Mouse (Mus musculus) Patski (cell line): ENCODE results near the gene Cdk1. TPM values are rescaled to one million over a fixed set of nuclear protein-coding genes. Genes with fewer than 3 reads are reported as not detected.

Source experiments
- ATAC-seq: fragments of 100-300 bp; one replicate; pipeline ENCODE4 v1.8.0; 2021
- CTCF ChIA-PET: fragments of 350-600 bp; sonication (Branson Sonifier 250); formaldehyde crosslinking; loops from one replicate; lab custom pipeline; 2022; ENCODE audit warnings: inconsistent platforms; lab: Charles Lee
- POLR2A ChIA-PET: fragments of 350-600 bp; sonication (Branson Sonifier 250); formaldehyde crosslinking; loops from one replicate; lab custom pipeline; 2022; ENCODE audit warnings: antibody characterized with exemption, inconsistent platforms; lab: Charles Lee
- DNase-seq: peaks from one replicate; pipeline ENCODE4 v3.0.0-alpha.2; 2011; ENCODE audit warnings: low read depth, low spot score
- H3K27me3 ChIP-seq: fragments of 371-371 bp; one replicate; pipeline ENCODE4 v1.5.1; 2021
- CTCF ChIP-seq: fragments of 100-300 bp; IDR thresholded peaks from one replicate; pipeline ENCODE4 v1.5.1; 2021
- in situ Hi-C: fragments of 300-500 bp; cut with MboI; formaldehyde crosslinking; loops from 3 replicates; pipeline ENCODE4 v1.11.1; 2018; ENCODE audit warnings: low pct_unique_long_range_greater_than_20kb, mixed read lengths
- polyA plus RNA-seq: library from polyadenylated mRNA; unstranded; gene quantifications from one replicate; pipeline ENCODE4 v1.2.3, GENCODE M21; 2021

The Cdk1 gene
- polyA plus RNA-seq, 1 experiment from 2014 or later: 221 TPM

DNA sequence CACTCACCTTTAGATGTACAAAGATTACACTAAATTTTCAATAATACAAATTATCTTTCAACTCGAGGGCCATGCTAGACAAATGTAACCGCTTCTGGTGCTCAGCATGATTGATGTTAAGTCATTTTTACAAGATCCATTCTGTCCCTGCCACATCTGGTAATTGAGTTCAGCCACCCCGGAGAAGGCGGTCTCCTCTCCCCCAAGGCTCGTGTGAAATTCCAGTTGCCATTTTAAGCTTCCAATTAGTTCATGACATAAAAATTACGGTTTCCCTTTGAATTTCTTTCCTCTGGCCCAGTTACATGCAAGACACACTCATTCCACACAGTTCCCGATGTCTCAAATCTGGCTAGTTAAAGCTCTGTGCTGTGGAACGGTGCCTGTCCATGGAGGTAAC lies 38.8 kb downstream of the Cdk1 start:
- CTCF ChIA-PET: interaction anchor here (1.2 kb wide), 1 partner anchor 105 kb away, joined by 5 read pairs; no protein-coding TSS in a partner anchor
- POLR2A ChIA-PET: interaction anchor here (1.2 kb wide), 1 partner anchor 128 kb away, joined by 6 read pairs; no protein-coding TSS in a partner anchor
- in situ Hi-C loops: loop anchor here (10.0 to 25.0 kb wide), 2 partner anchors 849 to 1027 kb away; partner anchors contain the start of gene Arid5b
- no peak for TF ChIP-seq CTCF
- ATAC-seq (no peak), DNase-seq (no peak)
- H3K27me3 ChIP-seq: no peaks in the 10 kb centered on the region

- in situ Hi-C loops: loop anchor here (10.0 to 25.0 kb wide), 2 partner anchors 847 to 1025 kb away; partner anchors contain the start of gene Arid5b
- ChIA-PET CTCF (interaction anchor here (1.8 kb wide), 1 partner anchor 122 kb away, joined by 4 read pairs; no protein-coding TSS in a partner anchor), POLR2A (no interaction called here)
- DNase-seq (no peak), ATAC-seq (no peak)
- H3K27me3 ChIP-seq: no peaks in the 10 kb centered on the region
- no peak for TF ChIP-seq CTCF
Measured at GRCm38 (mm10) chr10:69311867-69312266, 40.9 kb downstream of the Cdk1 start.

GRCm38 (mm10) chr10:69309109-69309508 lies 43.6 kb downstream of the Cdk1 start:
- in situ Hi-C loops: loop anchor here (5.0 to 25.0 kb wide), 2 partner anchors 122 to 1022 kb away; partner anchors contain the start of gene Arid5b
- no peak for TF ChIP-seq CTCF
- no peaks in the 10 kb centered on the region for H3K27me3 ChIP-seq
- CTCF ChIA-PET: no interaction called here
- POLR2A ChIA-PET: no interaction called here
- no peak for DNase-seq
- ATAC-seq: no peak

DNA sequence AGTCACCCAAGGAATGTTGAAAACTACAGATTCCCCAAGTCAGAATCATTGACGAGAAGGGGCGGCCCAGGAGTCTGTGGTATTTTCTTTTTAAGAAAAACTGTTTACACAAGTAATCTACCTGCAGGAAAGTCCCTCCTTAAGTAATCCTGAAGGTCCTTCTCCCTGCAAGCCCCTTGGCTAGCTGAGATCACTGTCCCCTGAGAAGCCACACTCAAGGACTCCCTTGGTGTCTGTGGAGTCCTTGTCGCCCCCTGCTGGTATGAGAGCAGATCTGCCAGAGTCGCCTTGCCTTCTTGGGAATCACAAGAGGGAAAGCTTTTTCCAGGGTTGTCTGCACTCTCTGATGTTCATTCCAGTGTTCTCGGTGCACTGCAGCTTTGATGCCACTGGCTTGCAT lies 45.7 kb downstream of the Cdk1 start:
- ChIA-PET POLR2A (no interaction called here), CTCF (interaction anchor here (0.8 to 2.6 kb wide), 17 partner anchors 8 to 405 kb away, joined by 3 to 9 read pairs (median 4); no protein-coding TSS in a partner anchor)
- in situ Hi-C loops: loop anchor here (5.0 to 25.0 kb wide), 2 partner anchors 120 to 1020 kb away; partner anchors contain the start of gene Arid5b
- no peak for DNase-seq
- TF ChIP-seq CTCF: peak; percentile 83
- no peaks in the 10 kb centered on the region for H3K27me3 ChIP-seq
- ATAC-seq: no peak

DNA sequence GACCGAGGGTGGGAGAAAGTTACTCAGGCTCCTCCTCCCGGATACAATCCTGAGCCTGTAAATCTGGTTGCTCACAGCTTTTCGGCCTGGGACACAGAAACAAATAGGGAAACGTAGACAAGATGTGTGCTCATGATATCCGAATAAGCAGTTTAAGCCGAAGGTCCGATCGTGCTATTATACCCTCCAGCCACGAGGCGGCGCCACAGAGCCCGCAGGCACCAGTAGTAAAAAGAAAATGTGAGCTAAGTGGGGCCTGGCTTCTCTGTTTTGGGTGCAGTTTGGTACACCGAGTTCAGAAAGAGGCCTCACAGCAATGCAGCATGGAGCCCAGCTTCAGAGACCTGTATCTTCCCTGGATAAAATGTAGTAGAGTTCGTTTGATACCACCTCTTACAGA lies 46.5 kb downstream of the Cdk1 start:
- in situ Hi-C loops: loop anchor here (5.0 to 25.0 kb wide), 2 partner anchors 119 to 1019 kb away; partner anchors contain the start of gene Arid5b
- ATAC-seq: no peak
- peak; percentile 74 for TF ChIP-seq CTCF
- ChIA-PET POLR2A (no interaction called here), CTCF (interaction anchor here (0.8 to 2.6 kb wide), 18 partner anchors 8 to 404 kb away, joined by 3 to 9 read pairs (median 4); no protein-coding TSS in a partner anchor)
- no peaks in the 10 kb centered on the region for H3K27me3 ChIP-seq
- no peak for DNase-seq

DNA sequence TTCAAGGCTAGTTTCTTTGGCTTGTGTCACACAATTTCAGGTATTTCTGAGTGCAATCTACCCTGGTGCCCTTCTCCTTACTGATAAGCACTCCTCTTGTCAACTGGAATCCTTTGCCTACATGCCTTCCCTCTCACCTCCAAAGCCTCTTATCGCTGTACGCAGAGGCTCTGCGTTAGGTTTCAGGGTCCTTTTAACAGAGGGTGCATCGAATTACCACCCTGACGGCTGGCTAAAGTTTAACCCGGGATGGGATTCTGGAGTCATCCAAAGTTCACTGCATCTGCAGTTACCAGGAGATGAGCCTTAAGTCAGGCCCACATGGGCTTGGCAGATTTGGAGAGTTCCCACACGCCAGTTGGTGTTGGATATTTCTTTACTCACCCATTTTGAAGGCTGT lies 47.1 kb downstream of the Cdk1 start:
- DNase-seq (no peak), ATAC-seq (no peak)
- no peak for TF ChIP-seq CTCF
- ChIA-PET POLR2A (interaction anchor here (0.6 kb wide), 1 partner anchor 18 kb away, joined by 3 read pairs; no protein-coding TSS in a partner anchor), CTCF (interaction anchor here (1.0 to 2.6 kb wide), 7 partner anchors 12 to 403 kb away, joined by 4 to 9 read pairs (median 6); no protein-coding TSS in a partner anchor)
- H3K27me3 ChIP-seq: no peaks in the 10 kb centered on the region
- in situ Hi-C loops: loop anchor here (5.0 to 25.0 kb wide), 2 partner anchors 118 to 1018 kb away; partner anchors contain the start of gene Arid5b

DNA sequence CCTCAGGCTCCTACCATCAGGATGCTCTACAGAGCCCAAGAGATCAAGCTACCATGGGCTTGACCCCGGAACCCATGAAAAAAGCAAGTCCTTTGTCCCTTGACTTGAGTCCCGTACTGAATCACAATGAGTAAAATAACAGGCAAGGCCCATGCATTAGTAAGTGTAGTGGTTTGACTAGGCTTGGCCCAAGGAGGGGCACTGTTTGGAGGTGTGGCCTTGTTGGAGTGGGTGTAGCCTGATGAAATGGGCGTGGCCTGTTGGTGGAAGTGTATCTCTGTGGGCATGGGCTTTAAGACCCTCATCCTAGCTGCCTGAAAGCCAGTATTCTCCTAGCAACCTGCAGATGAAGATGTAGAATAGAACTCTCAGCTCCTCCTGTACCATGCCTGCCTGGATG lies 47.9 kb downstream of the Cdk1 start:
- no peak for DNase-seq
- no peak for TF ChIP-seq CTCF
- ATAC-seq: no peak
- in situ Hi-C loops: loop anchor here (5.0 to 25.0 kb wide), 2 partner anchors 118 to 1018 kb away; partner anchors contain the start of gene Arid5b
- ChIA-PET POLR2A (interaction anchor here (0.6 kb wide), 1 partner anchor 17 kb away, joined by 3 read pairs; no protein-coding TSS in a partner anchor), CTCF (no interaction called here)
- no peaks in the 10 kb centered on the region for H3K27me3 ChIP-seq

- in situ Hi-C loops: loop anchor here (25.0 kb wide), 1 partner anchor 1015 kb away; the partner anchor contains the start of gene Arid5b
- DNase-seq: no peak
- ATAC-seq: no peak
- ChIA-PET CTCF (no interaction called here), POLR2A (no interaction called here)
- no peaks in the 10 kb centered on the region for H3K27me3 ChIP-seq
- TF ChIP-seq CTCF: no peak
Measured at GRCm38 (mm10) chr10:69302667-69303066, 50.1 kb downstream of the Cdk1 start.

DNA sequence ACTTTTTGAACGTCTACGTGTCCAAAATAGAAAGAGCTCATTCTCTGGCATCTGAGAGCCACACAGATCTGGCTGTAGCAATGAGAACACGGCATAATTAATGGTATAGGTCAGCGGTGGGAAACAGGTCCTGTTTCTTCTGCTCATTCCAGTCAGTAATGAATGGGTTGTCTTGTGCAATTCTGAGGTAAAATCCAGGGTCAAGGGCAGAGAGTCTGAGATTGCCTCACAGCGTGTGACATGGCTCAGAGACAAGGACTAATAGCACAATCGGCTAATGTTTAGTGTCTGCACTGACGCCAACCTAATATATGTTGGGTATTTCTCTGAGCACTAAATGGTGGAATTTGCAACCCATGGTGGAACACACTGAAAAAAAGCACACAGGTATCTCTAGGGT lies 52.8 kb downstream of the Cdk1 start:
- no peaks in the 10 kb centered on the region for H3K27me3 ChIP-seq
- no peak for TF ChIP-seq CTCF
- CTCF ChIA-PET: no interaction called here
- in situ Hi-C loops: loop anchor here (25.0 kb wide), 1 partner anchor 1013 kb away; the partner anchor contains the start of gene Arid5b
- ATAC-seq: no peak
- no peak for DNase-seq
- POLR2A ChIA-PET: no interaction called here

DNA sequence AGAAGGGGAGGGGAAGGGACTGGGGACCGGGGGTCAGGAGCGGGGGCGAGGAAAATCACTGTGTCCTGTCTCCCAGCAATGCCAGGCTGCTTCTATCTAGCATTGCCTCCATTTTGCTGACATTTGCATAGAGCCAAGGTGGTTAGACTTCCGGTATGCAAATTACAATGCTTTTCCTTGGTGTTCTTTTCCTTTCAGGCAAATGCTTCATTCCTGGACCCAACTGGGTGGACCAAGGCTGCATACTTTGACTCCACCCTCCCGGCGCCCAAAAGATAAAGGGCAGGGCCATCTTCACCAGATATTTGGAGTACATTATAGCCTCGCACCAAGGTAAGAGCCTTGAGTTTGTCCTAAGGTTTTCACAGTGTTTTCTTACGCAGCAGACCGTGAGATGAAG lies 56.8 kb downstream of the Cdk1 start:
- ChIA-PET POLR2A (no interaction called here), CTCF (no interaction called here)
- ATAC-seq: no peak
- TF ChIP-seq CTCF: no peak
- no peak for DNase-seq
- in situ Hi-C loops: no loop called here
- no peaks in the 10 kb centered on the region for H3K27me3 ChIP-seq

GRCm38 (mm10) chr10:69290736-69291135 lies 62.0 kb downstream of the Cdk1 start:
- ChIA-PET CTCF (no interaction called here), POLR2A (no interaction called here)
- in situ Hi-C loops: no loop called here
- no peaks in the 10 kb centered on the region for H3K27me3 ChIP-seq
- no peak for DNase-seq
- no peak for ATAC-seq
- no peak for TF ChIP-seq CTCF
